Mouse (Mus musculus) kidney, adult 9 months (tissue): ENCODE results near the gene Rab3gap2.
"Not testable (repeated sequence)": the region's sequence is repeated elsewhere in the genome, so short reads cannot be mapped to it uniquely, and the experiment has no call there.

ENCODE experiments used
- DNase-seq: peaks from one replicate; pipeline ENCODE4 v3.0.0; 2022

Gene Rab3gap2

GRCm38 (mm10) chr1:185284740-185285139, 80.8 kb downstream of the Rab3gap2 start:
- DNase-seq: peak; percentile 54

- peak; percentile 56 for DNase-seq
Observed at GRCm38 (mm10) chr1:185285171-185285570, 81.3 kb downstream of the Rab3gap2 start.

GRCm38 (mm10) chr1:185287066-185287465, 83.1 kb downstream of the Rab3gap2 start:
- DNase-seq: no peak

DNA sequence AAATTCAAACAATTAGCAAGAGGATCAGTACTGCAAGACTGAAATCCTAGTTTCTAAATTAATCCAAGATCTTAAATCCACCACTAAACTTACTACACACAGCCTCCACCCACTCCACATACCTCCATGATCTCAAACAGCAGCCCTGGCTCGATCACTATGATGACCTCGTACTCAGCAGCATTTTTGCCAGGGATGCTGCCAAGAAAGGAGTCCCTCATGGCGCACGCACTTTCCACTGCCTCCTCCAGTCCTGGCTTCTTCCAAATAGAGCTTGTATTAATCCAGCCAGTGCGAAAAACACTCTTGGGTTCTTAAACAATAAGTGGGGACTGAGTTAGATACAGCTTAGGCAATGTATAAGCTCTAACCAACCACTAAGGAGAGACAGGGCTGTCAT, 85.3 kb downstream of the Rab3gap2 start:
- no peak for DNase-seq

DNA sequence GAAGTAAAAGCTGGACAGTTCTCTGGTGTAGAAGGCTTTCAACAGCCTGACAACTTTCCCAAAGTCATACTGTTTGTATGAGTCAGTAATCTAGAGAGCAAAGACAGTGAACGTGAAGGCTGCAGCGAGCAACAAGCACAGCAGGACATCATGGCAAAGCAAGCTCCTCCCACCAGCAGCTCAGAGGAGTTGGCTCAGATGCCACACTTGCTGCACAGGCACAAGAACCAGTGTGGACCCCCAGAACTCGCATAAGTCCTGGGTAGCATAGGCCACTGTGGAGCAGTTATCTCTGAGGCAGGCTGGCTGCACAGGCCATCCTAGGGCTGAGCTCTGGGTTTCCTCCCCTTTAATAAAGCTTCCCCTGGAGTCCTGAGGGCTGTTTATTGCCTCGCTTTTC, 87.4 kb downstream of the Rab3gap2 start:
- no peak for DNase-seq

GRCm38 (mm10) chr1:185292646-185293360, 88.9 kb downstream of the Rab3gap2 start:
- peak; percentile 23 for DNase-seq

- DNase-seq: no peak
Observed at GRCm38 (mm10) chr1:185296850-185297249, 92.9 kb downstream of the Rab3gap2 start.

- no peak for DNase-seq
Observed at GRCm38 (mm10) chr1:185298496-185298895, 94.6 kb downstream of the Rab3gap2 start.

DNA sequence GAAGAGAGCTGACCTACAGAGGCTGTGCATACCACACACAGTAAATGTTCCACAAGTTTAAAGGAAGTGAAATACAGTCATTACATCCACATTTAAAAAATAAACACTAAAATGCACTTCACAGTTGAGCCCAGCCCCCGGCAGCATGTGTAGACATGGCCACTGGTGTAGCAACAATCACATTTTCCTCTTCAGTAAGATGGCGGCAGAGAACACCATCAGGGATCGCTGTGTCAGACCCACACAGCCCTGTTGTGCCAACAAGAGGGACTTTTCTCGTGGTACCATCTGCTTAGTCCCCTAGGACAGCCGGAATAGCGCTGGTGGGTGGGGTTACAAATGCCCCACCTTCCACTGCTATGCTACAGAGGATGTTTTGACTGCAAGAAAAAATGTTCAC, 98.9 kb downstream of the Rab3gap2 start:
- DNase-seq: no peak

DNA sequence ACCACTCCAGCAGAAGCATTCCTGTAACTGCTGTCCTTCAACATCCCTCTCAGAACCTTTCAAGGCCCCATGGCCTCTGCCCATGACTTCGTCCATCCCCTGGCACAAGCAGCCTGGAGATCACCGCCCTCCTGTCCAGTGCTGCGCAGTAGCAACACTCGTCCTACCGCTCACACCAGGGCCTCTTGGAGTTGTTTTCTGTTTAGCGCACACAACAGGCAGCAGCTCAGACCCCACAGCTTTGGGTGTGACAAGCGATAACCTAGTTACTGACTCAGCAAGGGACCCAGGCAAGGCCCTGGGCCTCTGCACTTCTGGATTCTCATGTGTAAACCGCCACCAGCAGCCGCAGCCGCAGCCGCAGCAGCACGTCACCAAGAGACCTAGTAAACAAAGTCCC, 102.9 kb downstream of the Rab3gap2 start:
- no peak for DNase-seq

GRCm38 (mm10) chr1:185307645-185308044, 103.7 kb downstream of the Rab3gap2 start:
- DNase-seq: no peak

- DNase-seq: no peak
Observed at GRCm38 (mm10) chr1:185308334-185308733, 104.4 kb downstream of the Rab3gap2 start.

DNA sequence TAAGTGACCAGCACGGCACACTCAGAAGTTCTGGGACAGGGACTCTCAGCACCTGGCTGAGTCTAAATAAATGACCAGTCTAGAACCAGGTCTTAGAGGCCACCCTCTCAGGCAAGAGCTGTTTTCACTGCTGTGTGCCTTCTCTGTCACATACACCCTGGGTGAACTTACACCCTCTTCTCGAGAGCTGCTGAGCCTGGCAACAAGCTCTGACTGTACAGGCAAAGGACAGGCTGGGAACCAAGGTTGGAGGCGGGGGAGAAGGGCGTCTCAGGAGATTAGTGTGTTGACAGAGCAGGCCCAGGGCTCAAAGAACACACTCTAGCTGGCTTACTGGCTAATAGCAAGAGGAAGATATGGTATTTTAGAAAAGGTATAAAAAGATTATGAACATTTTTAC, 105.0 kb downstream of the Rab3gap2 start:
- DNase-seq: no peak

DNA sequence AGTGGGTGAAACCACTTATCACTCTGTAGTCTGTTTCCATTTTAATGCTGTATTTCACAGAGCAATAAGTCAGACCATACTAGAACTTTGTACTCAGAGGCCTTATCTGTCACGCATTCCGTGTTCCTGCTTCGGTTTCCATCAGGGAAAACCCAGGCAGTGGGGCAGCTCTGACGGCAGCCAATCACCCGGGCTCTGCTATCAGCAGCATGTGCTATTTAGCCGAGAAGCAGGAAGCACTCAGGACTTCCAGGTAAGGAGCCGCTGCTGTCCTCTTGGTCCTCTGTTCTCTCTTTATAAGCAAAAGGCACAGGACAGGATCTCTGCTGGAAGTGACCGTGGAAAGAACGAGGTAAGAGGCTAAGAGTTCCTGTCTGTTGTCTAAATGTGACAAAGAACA, 108.0 kb downstream of the Rab3gap2 start:
- DNase-seq: no peak

GRCm38 (mm10) chr1:185314546-185314945, 110.6 kb downstream of the Rab3gap2 start:
- DNase-seq: no peak

- DNase-seq: peak; percentile 55
Observed at GRCm38 (mm10) chr1:185315846-185316568, 112.1 kb downstream of the Rab3gap2 start.

GRCm38 (mm10) chr1:185327754-185328345, 123.9 kb downstream of the Rab3gap2 start:
- not testable (repeated sequence) for DNase-seq

GRCm38 (mm10) chr1:185328721-185329610, 125.0 kb downstream of the Rab3gap2 start, which contains the start of gene Iars2:
Iars2 (minus strand) TSS chr1:185329396.
- peak; percentile 93 for DNase-seq

DNA sequence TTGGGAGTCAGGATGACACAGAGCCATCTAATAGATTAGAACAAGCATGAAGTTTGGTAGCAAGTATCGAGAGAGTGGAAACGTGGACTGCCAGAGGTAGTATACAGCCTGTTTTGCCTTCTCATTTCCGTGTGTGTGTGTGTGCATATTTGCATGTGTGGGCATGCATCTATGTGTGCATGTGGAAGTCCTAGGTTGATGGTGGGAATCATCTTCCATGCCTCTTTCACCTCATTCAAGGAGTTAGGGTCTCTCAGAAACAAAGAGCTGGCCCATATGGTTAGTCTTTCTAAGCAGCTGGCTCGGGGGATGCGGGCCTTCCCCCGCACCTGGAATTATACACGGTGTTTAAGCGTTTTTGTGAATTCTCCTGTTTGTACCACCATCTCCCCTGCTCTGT, 125.9 kb downstream of the Rab3gap2 start:
- DNase-seq: no peak

DNA sequence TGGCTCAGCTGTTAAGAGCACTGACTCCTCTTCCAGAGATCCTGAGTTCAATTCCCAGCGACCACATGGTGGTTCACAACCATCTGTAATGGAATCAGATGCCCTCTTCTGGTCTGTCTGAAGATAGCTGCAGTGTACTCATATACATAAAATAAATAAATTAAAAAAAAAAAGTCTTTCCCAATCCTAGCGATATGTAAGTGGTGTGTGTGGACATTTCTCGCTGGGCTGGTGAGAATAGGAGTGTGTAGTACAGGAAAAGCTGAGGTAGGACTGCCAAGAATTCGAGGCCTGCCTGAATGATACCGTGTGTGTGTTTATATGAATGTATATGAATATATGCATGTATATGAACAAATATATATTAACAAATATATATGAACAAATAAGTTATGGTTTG, 127.4 kb downstream of the Rab3gap2 start:
- DNase-seq: no peak

GRCm38 (mm10) chr1:185331983-185332430, 128.1 kb downstream of the Rab3gap2 start, which contains the start of gene Bpnt1:
Bpnt1 (plus strand) TSS chr1:185332149.
- peak; percentile 90 for DNase-seq

- peak; percentile 56 for DNase-seq
Observed at GRCm38 (mm10) chr1:185333651-185334050, 129.7 kb downstream of the Rab3gap2 start.

DNA sequence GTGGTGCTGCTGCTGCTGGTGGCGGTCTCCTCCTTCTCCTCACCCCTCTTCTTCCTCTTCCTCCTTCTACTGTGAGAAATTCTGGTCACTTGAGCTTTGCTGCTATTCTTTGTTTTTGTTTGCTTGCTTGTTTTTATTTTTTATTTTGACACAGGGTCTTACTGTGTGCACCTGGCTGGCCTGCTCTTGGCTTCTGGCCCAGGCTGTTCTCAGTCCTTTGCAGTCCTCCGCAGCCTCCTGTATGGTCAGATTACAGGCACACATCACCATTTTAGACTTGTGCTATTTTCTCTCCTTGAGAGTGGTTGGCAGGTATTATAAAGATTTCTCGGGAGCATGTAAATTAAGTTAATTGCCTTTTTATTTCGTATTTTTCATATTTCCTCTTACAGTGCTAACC, 130.2 kb downstream of the Rab3gap2 start:
- DNase-seq: no peak
